Mouse (Mus musculus) kidney, embryonic 16.5 days (tissue): Measurements from ENCODE around the gene Tkt. TPM values are rescaled to one million over a fixed set of nuclear protein-coding genes. Genes with fewer than 3 reads are reported as not detected.
A peak's percentile ranks its signal among the peaks of the same experiment; 100 is the strongest.

Source experiments
- ATAC-seq: fragments of 200-750 bp; cut with Nextera tagmentation; 2 replicates; pipeline ENCODE4 v1.8.0; 2017; ENCODE audit warnings: moderate TSS enrichment; ENCODE audit not compliant: low FRiP score, low TSS enrichment
- H3K27ac ChIP-seq: fragments of 300-500 bp; sonication (generic); 2 replicates; pipeline ENCODE4 v1.5.1; 2014; ENCODE audit warnings: low read length
- H3K27me3 ChIP-seq: fragments of 300-500 bp; sonication (generic); 2 replicates; pipeline ENCODE4 v1.6.1; 2014; ENCODE audit warnings: low read length, control low read depth, mixed read lengths; ENCODE audit not compliant: insufficient read depth
- H3K36me3 ChIP-seq: fragments of 300-500 bp; sonication (generic); 2 replicates; pipeline ENCODE4 v1.6.1; 2014; ENCODE audit warnings: low read length, control low read depth, mixed read lengths; ENCODE audit not compliant: insufficient read depth
- H3K4me1 ChIP-seq: fragments of 300-500 bp; sonication (generic); 2 replicates; pipeline ENCODE4 v1.6.1; 2014; ENCODE audit warnings: low read length, control low read depth, mixed read lengths; ENCODE audit not compliant: insufficient read depth
- H3K4me2 ChIP-seq: fragments of 300-500 bp; sonication (generic); replicated peaks from 2 replicates; pipeline ENCODE4 v1.6.1; 2014; ENCODE audit warnings: low read depth, low read length
- H3K4me3 ChIP-seq: fragments of 300-500 bp; sonication (generic); 2 replicates; pipeline ENCODE4 v1.5.1; 2014; ENCODE audit warnings: mild to moderate bottlenecking, low read length
- H3K9ac ChIP-seq: fragments of 300-500 bp; sonication (generic); replicated peaks from 2 replicates; pipeline ENCODE4 v1.6.1; 2014; ENCODE audit warnings: low read length
- H3K9me3 ChIP-seq: fragments of 300-500 bp; sonication (generic); 2 replicates; pipeline ENCODE4 v1.6.1; 2016; ENCODE audit warnings: low read length, control low read depth
- WGBS: fragments of 180-500 bp; shearing (Covaris S2); extraction: QIAGEN DNeasy Blood & Tissue Kit; methylation state at CpG from one replicate; pipeline ENCODE4 v1.1.7; 2014; 5-methylcytosine and 5-hydroxymethylcytosine counted together
- polyA plus RNA-seq: library from polyadenylated mRNA; unstranded; fragments of >200 nt; fragmentation: Nextera tagmentation; extraction: Ambion mirVana; gene quantifications from 2 replicates; pipeline ENCODE4 v1.2.1, GENCODE M21; 2015

Gene Tkt
- polyA plus RNA-seq, 1 experiment from 2014 or later, result 314 TPM

DNA sequence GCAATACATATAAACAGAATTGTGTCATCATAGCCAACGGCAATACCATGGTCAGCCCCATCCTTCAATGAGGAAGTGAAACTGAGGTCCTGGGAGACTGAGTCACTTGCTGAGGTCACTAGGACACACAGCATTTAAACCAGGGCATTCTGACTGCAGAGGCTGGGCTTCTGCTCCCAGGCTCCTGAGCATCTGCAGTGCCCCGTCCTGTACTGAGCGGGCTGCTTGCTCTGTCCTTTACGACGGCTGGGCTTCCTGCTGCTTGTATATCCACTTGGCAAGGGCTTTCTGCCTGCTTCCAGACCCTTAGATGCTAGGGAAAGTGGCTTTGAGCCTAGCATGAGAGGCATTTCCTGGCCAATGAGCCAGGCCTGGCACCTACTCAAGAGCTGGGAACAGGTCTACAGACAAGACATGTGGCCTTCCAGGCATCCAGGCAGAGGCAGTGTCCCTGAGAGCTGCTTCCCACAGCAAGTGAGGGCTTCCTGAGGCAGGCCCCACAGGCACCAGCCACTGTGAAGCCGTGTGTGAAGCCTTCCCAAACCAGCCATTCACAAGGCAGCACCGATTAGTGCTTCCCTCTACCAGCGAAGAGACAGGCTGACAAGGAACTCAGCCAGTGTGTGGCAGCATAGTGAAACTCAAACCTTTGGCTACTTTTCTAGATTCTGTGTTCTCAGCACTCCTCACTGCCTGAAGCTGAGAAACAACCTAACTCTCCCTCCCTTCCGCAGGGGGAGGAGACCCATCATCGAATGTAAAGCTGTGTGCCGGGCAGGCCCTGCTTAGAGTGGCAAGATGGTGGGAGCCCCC, 45.3 kb downstream of the Tkt start:
- Histone ChIP-seq H3K9ac (peak overlapping the region; percentile 42), H3K27me3 (no peaks in the 10 kb centered on the region), H3K27ac (peak overlapping the region; percentile 59), H3K4me3 (no peak overlapping the region), H3K36me3 (peaks cover 15% of the 10 kb centered on the region), H3K9me3 (no peaks in the 10 kb centered on the region), H3K4me2 (no peak overlapping the region), H3K4me1 (no peaks in the 10 kb centered on the region)
- peak; percentile 29 for ATAC-seq
- 40% methylated on average over 11 of the region's 11 CpGs for WGBS

DNA sequence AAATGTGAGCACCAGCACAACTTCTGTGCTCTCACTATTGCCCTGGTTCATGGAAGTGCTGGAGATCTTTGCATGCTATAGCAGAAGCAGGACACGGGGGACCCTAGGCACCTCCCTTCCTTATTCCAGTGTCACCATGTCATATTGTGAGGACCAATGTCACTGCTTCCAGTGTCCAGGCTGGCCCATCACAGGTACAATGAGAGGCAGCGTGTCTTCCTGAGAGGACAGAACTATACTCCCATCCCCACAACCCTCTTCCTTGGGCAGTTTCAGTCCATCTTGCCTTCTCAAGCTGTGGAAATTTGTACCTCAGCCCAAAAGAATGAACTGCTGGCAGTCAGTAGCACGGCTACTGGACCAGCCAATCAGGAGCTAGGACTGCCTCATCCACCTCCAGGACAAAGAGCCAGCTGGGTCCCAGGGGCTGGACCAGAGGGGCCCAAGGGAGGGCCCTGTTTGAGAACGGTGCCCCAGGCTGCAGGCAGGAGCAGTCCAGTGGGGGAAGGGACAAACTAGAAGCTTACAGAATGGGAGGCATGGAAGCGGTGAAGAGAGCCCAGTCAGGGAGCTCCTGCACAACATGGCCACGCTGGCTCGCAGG, 46.0 kb downstream of the Tkt start:
- Histone ChIP-seq H3K4me3 (no peak overlapping the region), H3K4me1 (no peaks in the 10 kb centered on the region), H3K27ac (peak overlapping the region; percentile 59), H3K9ac (peak overlapping the region; percentile 42), H3K27me3 (no peaks in the 10 kb centered on the region), H3K36me3 (peaks cover 19% of the 10 kb centered on the region), H3K4me2 (no peak overlapping the region), H3K9me3 (no peaks in the 10 kb centered on the region)
- peak; percentile 68 for ATAC-seq
- 37% methylated on average over 7 of the region's 7 CpGs for whole genome bisulfite sequencing

DNA sequence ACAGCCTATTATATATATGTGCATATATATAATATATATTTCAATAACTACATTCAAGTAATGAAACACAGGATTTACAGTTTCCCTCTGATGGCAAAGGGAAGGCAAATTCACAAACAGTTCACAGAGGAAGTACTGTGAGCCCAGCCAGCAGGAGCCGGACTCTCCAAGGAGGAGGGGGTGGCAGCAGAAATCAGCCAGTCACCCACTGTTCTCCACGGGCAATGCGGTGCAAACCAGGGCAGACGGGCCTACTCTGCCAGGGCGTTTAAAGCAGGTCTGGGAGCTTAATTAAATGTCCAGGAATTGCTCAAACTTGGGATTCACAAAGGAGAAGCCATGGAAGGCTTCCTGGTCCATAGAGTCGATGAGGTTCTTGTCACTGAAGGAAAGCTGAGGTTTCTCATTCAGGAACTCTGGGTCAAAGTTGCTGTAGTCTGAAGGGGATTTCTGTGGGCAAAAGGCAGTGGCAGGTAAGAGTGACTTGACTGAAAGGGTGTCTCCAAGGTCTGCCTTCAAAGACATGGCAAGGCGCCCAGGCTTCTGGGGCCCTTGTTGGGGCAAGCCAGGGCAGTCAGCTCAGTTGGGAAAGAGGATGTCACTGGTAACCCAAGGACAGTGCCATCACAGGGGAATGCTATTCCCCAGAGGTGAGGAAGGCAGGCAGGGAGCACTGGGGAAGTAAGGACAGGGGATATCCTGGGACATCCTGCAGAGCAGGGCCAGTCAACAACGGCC, 47.6 kb downstream of the Tkt start:
- Histone ChIP-seq H3K4me1 (no peaks in the 10 kb centered on the region), H3K4me2 (no peak overlapping the region), H3K9ac (no peak overlapping the region), H3K4me3 (no peak overlapping the region), H3K36me3 (peaks cover 19% of the 10 kb centered on the region), H3K27ac (no peak overlapping the region), H3K9me3 (no peaks in the 10 kb centered on the region), H3K27me3 (no peaks in the 10 kb centered on the region)
- 88% methylated on average over 8 of the region's 8 CpGs for WGBS
- ATAC-seq, result no peak

DNA sequence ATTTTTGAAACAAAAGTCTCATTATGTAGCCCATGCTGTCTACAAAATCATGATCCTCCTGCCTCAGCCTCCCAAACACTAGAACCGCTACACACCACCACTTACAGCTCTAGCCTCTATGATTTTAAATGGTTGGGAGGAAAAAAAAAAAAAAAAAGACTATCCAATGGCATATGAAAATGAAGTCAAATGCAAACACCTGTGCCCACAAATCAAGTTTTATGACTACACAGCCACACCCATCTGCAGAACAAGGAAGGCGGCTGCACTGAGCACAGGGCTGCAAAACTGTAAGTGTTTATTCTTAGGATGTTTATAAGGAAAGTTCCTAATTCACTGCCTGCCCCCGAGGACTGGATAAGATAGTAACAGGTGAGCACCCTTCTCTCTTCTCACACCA, 48.2 kb downstream of the Tkt start:
- H3K4me3 ChIP-seq, result no peak overlapping the region
- H3K27ac ChIP-seq, result no peak overlapping the region
- H3K4me1 ChIP-seq, result no peaks in the 10 kb centered on the region
- H3K9me3 ChIP-seq, result no peaks in the 10 kb centered on the region
- no peaks in the 10 kb centered on the region for H3K27me3 ChIP-seq
- no peak overlapping the region for H3K4me2 ChIP-seq
- H3K36me3 ChIP-seq, result peaks cover 25% of the 10 kb centered on the region
- no peak overlapping the region for H3K9ac ChIP-seq
- WGBS, result 87% methylated on average over 3 of the region's 3 CpGs
- ATAC-seq, result no peak

DNA sequence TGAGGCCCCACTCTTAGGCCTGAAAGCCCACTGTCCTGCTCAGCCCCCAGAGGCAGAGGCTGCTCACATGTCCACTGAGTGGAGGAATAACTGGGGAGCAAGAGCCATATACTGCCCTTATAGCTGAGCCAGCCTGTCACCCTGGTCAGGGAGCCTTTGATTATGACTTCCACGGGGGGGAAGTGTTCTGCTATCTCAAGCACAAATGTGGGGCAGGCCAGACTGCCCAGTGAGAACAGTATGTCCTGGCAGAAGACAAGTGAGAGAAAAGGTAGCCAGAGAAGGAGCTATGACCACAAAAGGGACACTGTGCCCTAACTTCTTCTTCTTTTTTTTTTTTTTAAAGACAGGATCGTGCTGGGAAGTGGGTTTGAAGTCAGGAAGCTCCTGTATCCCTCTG, 49.0 kb downstream of the Tkt start:
- WGBS, result 61% methylated on average over 2 of the region's 2 CpGs
- H3K36me3 ChIP-seq, result peaks cover 30% of the 10 kb centered on the region

DNA sequence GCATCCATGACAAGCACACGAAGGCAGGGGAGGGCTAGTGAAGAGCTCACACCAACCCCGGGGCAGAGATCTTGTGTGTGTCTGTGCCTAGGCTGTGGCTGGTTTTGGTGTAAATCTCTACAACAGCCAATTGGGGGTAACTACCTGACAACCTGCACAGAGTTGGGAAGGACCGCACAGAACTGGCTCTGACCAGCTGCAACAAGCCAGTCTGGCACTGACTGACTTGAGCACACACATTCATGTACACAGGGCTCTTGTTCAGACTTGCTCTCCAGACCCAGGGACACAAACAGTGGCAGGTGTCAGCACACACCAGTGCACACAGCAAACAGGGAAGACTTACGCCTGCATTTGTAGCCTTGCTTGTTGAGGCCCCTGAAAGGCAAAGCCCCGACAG, 58.7 kb downstream of the Tkt start:
- WGBS, result 82% methylated on average over 5 of the region's 5 CpGs

More for the DNA sequence above, 49.0 kb downstream of the Tkt start:
- Histone ChIP-seq H3K4me2 (no peak overlapping the region), H3K9ac (no peak overlapping the region), H3K27me3 (no peaks in the 10 kb centered on the region), H3K4me1 (no peaks in the 10 kb centered on the region), H3K27ac (no peak overlapping the region), H3K4me3 (no peak overlapping the region), H3K9me3 (no peaks in the 10 kb centered on the region)
- ATAC-seq, result no peak

DNA sequence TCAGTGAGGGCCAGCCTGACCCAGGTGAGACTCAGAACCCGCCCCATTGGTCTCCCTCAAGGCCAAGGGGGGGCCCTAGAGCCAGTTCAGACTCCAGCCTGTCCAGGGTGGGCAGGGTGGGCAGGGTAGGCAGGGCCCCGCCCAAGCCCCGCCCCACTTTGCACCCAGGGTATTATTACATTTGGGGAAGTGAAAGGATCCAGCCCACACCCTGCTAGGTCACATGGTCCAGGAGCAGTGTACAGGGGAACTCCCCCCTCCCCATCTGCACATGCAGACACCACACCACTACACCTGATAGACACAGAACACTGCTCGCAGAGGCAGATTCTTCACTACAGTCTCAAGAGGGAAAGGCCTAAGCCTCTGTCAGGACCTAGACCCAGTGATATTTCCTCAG, 59.5 kb downstream of the Tkt start:
- H3K4me3 ChIP-seq, result no peak overlapping the region
- no peaks in the 10 kb centered on the region for H3K27me3 ChIP-seq
- no peak overlapping the region for H3K4me2 ChIP-seq
- no peak for ATAC-seq
- no peak overlapping the region for H3K9ac ChIP-seq
- no peak overlapping the region for H3K27ac ChIP-seq
- 82% methylated on average over 4 of the region's 4 CpGs for WGBS
- H3K9me3 ChIP-seq, result no peaks in the 10 kb centered on the region
- peaks cover 9% of the 10 kb centered on the region for H3K36me3 ChIP-seq
- no peaks in the 10 kb centered on the region for H3K4me1 ChIP-seq

More for the DNA sequence above, 58.7 kb downstream of the Tkt start:
- peaks cover 17% of the 10 kb centered on the region for H3K36me3 ChIP-seq
- no peak overlapping the region for H3K9ac ChIP-seq
- no peaks in the 10 kb centered on the region for H3K27me3 ChIP-seq
- ATAC-seq, result no peak; the same call in 1 of the 2 replicates
- no peak overlapping the region for H3K27ac ChIP-seq
- H3K4me3 ChIP-seq, result no peak overlapping the region
- H3K4me1 ChIP-seq, result no peaks in the 10 kb centered on the region
- H3K9me3 ChIP-seq, result no peaks in the 10 kb centered on the region
- no peak overlapping the region for H3K4me2 ChIP-seq

DNA sequence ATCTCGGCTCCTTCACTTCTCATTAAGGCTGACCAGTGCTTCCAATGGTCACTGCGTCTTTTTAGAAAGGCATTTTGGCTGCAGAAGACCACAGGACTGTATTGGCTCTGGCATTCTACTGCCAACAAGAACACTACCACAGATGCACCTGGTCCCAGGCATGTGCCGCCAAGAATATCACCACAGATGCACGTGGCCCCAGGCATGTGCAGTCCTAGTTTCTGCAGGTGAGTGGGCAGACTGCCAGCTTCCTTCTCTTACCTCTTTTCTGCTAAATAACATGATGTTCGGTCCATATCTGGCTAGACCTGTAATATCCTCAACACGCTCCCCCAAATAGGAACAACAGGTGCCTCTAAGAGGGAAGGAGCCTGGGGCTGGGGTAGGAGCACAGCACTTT, 60.0 kb downstream of the Tkt start:
- Histone ChIP-seq H3K27ac (no peak overlapping the region), H3K9ac (no peak overlapping the region), H3K36me3 (peaks cover 9% of the 10 kb centered on the region), H3K4me1 (no peaks in the 10 kb centered on the region), H3K27me3 (no peaks in the 10 kb centered on the region), H3K9me3 (no peaks in the 10 kb centered on the region), H3K4me2 (no peak overlapping the region), H3K4me3 (no peak overlapping the region)
- 90% methylated on average over 6 of the region's 6 CpGs for WGBS
- ATAC-seq, result no peak

DNA sequence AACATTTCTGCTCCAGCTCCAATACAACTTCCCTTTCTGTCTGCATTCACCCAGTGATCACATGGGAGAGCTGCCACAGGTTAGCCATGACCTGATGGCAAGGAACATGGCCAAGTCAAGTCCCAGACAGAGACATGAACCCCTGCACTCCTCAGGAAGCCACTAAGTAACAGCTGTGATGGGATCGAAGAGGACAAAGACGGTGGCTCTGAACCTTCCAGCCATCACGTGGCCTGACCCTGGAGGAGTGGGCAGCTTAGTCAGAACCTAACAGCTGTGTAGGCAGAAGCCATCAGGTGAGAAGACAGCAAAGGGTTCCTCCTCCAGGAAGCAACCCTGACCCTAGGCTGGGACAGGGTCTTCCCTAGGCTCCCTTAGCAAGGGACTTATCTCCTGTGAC, 61.3 kb downstream of the Tkt start:
- 82% methylated on average over 3 of the region's 3 CpGs for WGBS
- peaks cover 7% of the 10 kb centered on the region for H3K36me3 ChIP-seq
- no peak overlapping the region for H3K9ac ChIP-seq
- no peak overlapping the region for H3K27ac ChIP-seq
- no peaks in the 10 kb centered on the region for H3K4me1 ChIP-seq
- H3K4me2 ChIP-seq, result no peak overlapping the region
- H3K27me3 ChIP-seq, result no peaks in the 10 kb centered on the region
- ATAC-seq, result no peak
- H3K4me3 ChIP-seq, result no peak overlapping the region
- H3K9me3 ChIP-seq, result no peaks in the 10 kb centered on the region

DNA sequence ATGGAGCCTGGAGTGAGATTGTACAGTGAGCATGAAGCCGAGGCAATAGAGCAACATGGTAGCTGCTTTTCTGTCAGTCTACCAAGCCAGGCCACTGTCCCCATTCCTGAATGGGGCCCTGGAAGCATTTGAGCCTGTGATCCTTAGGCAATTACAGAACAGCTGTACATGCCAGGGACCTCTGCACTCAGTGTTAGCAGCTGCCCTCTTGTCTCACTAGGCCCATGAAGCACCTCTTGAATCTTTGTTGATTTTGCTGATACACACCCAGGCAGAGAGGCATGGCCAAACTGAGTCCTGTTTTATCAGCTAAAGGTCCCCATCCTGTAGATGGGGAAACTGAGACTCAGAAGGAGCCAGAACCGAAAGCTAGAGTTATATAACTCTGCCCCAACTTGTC, 62.1 kb downstream of the Tkt start:
- no peak for ATAC-seq
- 79% methylated on average over 2 of the region's 2 CpGs for WGBS
- Histone ChIP-seq H3K27me3 (no peaks in the 10 kb centered on the region), H3K9ac (no peak overlapping the region), H3K9me3 (no peaks in the 10 kb centered on the region), H3K36me3 (peaks cover 7% of the 10 kb centered on the region), H3K4me1 (peaks cover 5% of the 10 kb centered on the region; the same call in 1 of the 2 replicates), H3K27ac (no peak overlapping the region), H3K4me3 (no peak overlapping the region), H3K4me2 (no peak overlapping the region)
